Mouse (Mus musculus) natural killer cell, adult 2 months (primary cell): ENCODE results near the gene Greb1.

Source experiments
- DNase-seq, 2 experiments: peaks; one replicate each; pipeline ENCODE4 v3.0.0; 2022; ENCODE audit warnings: low spot score in 2 of 2

Greb1 gene

GRCm38 (mm10) chr12:16800259-16800958 lies at the start of gene Greb1:
TSS of gene Greb1 (minus strand) at chr12:16800886.
- DNase-seq: no peak

GRCm38 (mm10) chr12:16849821-16850220 lies 49.1 kb upstream of the Greb1 start:
- DNase-seq: no peak

- DNase-seq: no peak
These were observed 47.8 kb upstream of the Greb1 start for GRCm38 (mm10) chr12:16848501-16848900.

- DNase-seq: no peak
These were observed 46.6 kb upstream of the Greb1 start for GRCm38 (mm10) chr12:16847204-16847792.

- DNase-seq: no peak
These were observed 44.2 kb upstream of the Greb1 start for GRCm38 (mm10) chr12:16844623-16845592.

- no peak for DNase-seq
These were observed 40.4 kb upstream of the Greb1 start for GRCm38 (mm10) chr12:16840842-16841782.

GRCm38 (mm10) chr12:16837766-16838165 lies 37.1 kb upstream of the Greb1 start:
- DNase-seq: no peak

GRCm38 (mm10) chr12:16836188-16836587 lies 35.5 kb upstream of the Greb1 start:
- no peak for DNase-seq

- DNase-seq: no peak
These were observed 34.0 kb upstream of the Greb1 start for GRCm38 (mm10) chr12:16834701-16835100.

- DNase-seq: no peak
These were observed 30.4 kb upstream of the Greb1 start for GRCm38 (mm10) chr12:16831071-16831470.

GRCm38 (mm10) chr12:16829785-16830184 lies 29.1 kb upstream of the Greb1 start:
- DNase-seq: no peak

- DNase-seq: no peak
These were observed 27.8 kb upstream of the Greb1 start for GRCm38 (mm10) chr12:16828505-16828904.

- no peak for DNase-seq
These were observed 23.0 kb upstream of the Greb1 start for GRCm38 (mm10) chr12:16823701-16824100.

GRCm38 (mm10) chr12:16822181-16822734 lies 21.6 kb upstream of the Greb1 start:
- DNase-seq: no peak

GRCm38 (mm10) chr12:16820761-16821160 lies 20.1 kb upstream of the Greb1 start:
- no peak for DNase-seq

- no peak for DNase-seq
These were observed 17.8 kb upstream of the Greb1 start for GRCm38 (mm10) chr12:16818513-16818912.

- no peak for DNase-seq
These were observed 16.5 kb upstream of the Greb1 start for GRCm38 (mm10) chr12:16817147-16817546.

GRCm38 (mm10) chr12:16811477-16811876 lies 10.8 kb upstream of the Greb1 start:
- DNase-seq: no peak

- DNase-seq: peak; percentile 72 to 77
These were observed 10.1 kb upstream of the Greb1 start, which contains the start of gene E2f6 for GRCm38 (mm10) chr12:16810525-16811431. TSS of gene E2f6 (plus strand) at chr12:16810963.

GRCm38 (mm10) chr12:16808045-16808444 lies 7.4 kb upstream of the Greb1 start:
- peak in 1 of 2 experiments; percentile 17 for DNase-seq
